Mouse (Mus musculus) lung, embryonic 14.5 days (tissue): ENCODE data around the gene Rce1. TPM values are rescaled to one million over a fixed set of nuclear protein-coding genes. Genes with fewer than 3 reads are reported as not detected.

ENCODE experiments used
- ATAC-seq: fragments of 200-750 bp; cut with Nextera tagmentation; 2 replicates; pipeline ENCODE4 v1.8.0; 2017; ENCODE audit warnings: mild to moderate bottlenecking, moderate TSS enrichment, moderate library complexity; ENCODE audit not compliant: insufficient read depth
- DNase-seq: peaks from one replicate; pipeline ENCODE4 v3.0.0-alpha.2; 2015
- H3K27ac ChIP-seq: fragments of 300-500 bp; sonication (generic); 2 replicates; pipeline ENCODE4 v1.5.1; 2014; ENCODE audit warnings: low read depth, mild to moderate bottlenecking, moderate library complexity
- H3K27me3 ChIP-seq: fragments of 300-500 bp; sonication (generic); 2 replicates; pipeline ENCODE4 v1.6.1; 2014; ENCODE audit warnings: low read length, control low read depth; ENCODE audit not compliant: insufficient read depth
- H3K36me3 ChIP-seq: fragments of 300-500 bp; sonication (generic); 2 replicates; pipeline ENCODE4 v1.6.1; 2014; ENCODE audit warnings: control low read depth; ENCODE audit not compliant: insufficient read depth
- H3K4me1 ChIP-seq: fragments of 300-500 bp; sonication (generic); 2 replicates; pipeline ENCODE4 v1.6.1; 2014; ENCODE audit warnings: antibody characterized with exemption, control low read depth; ENCODE audit not compliant: insufficient read depth
- H3K4me2 ChIP-seq: fragments of 300-500 bp; sonication (generic); 2 replicates; pipeline ENCODE4 v1.6.1; 2014; ENCODE audit warnings: mild to moderate bottlenecking
- H3K4me3 ChIP-seq: fragments of 300-500 bp; sonication (generic); 2 replicates; pipeline ENCODE4 v1.5.1; 2014; ENCODE audit warnings: low read depth, low read length
- H3K9ac ChIP-seq: fragments of 300-500 bp; sonication (generic); 2 replicates; pipeline ENCODE4 v1.6.1; 2014
- H3K9me3 ChIP-seq: fragments of 300-500 bp; sonication (generic); 2 replicates; pipeline ENCODE4 v1.6.1; 2016; ENCODE audit warnings: low read depth, low read length, control low read depth
- CTCF ChIP-seq: IDR thresholded peaks from 2 replicates; pipeline ENCODE4 v1.5.1; 2016; ENCODE audit warnings: antibody characterized with exemption, low read depth
- WGBS: fragments of 180-500 bp; shearing (Covaris S2); extraction: QIAGEN DNeasy Blood & Tissue Kit; methylation state at CpG from one replicate; pipeline ENCODE4 v1.1.7; 2014; 5-methylcytosine and 5-hydroxymethylcytosine counted together
- polyA plus RNA-seq: library from polyadenylated mRNA; unstranded; fragments of >200 nt; fragmentation: Nextera tagmentation; extraction: Ambion mirVana; gene quantifications from 2 replicates; pipeline ENCODE4 v1.2.1, GENCODE M21; 2014

Rce1 gene
- 72.6 and 74.7 TPM in 2 replicates for polyA plus RNA-seq

DNA sequence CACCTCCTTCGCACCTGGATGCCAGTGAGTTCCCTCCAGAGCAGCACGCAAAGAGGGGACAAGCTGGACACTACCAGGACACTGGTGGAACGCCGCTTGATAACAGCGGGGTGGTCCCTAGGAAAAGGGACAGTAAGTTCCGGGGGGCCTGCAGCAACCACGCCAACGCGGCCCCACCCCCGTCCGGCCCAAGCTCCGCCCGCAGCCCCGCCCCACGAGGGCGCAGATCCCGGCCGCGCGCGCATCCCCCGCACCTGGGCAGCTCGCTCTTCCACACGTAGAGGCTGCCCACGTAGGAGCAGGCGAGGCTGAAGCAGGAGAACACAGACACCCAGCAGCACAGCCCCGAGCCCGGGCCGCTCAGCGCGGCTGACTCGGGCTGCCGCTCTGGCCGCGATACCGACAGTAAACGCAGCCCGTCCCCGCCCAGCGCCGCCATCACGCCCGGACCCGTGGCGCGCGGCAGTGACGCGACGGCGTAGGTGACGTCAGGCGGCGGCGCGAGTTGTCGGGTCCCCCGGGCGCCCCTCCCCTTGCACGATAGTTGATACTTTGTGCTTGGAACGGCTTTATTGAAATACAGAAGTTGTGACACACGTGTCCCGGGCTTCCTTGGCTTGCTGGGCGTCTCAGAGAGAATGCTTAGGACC is at the start of gene Rce1:
Rce1 (minus strand) TSS at position 463 of the 650 bp plus-strand sequence.
- Histone ChIP-seq H3K27me3 (no peaks in the 10 kb centered on the region), H3K36me3 (peaks cover 33% of the 10 kb centered on the region; the same call in 1 of the 2 replicates), H3K4me1 (peaks cover 10% of the 10 kb centered on the region; the same call in 1 of the 2 replicates), H3K9me3 (no peaks in the 10 kb centered on the region), H3K4me2 (peak within 1 kb of the TSS; percentile 68), H3K9ac (peak within 1 kb of the TSS; percentile 96), H3K4me3 (peak within 1 kb of the TSS; percentile 82), H3K27ac (peak within 1 kb of the TSS; percentile 89)
- DNase-seq (peak; percentile 97), ATAC-seq (peak; percentile 89)
- WGBS: under 1% methylated on average over 64 of the region's 64 CpGs
- TF ChIP-seq CTCF: no peak

DNA sequence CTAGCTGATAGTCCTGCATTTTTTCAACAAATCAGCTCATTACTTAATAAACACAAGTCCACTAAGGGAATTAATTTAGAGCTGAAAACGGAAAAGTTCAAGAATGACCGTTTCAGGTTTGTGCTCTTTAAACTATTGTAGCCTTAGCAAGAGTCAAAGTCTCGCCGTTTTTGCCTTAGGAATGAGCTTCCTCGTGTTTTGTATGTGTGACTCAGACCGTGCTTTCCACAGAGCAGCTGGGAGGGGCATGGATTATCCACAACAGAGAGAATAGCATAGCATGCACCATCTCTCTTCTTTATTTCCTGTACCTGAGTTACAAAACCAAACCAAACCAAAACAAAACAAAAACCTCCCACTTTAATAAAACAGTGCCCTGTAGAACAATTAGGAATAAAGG is 47.0 kb upstream of the Rce1 start:
- ATAC-seq: no peak
- H3K4me1 ChIP-seq: no peaks in the 10 kb centered on the region
- no peak for DNase-seq
- no peak overlapping the region for H3K9ac ChIP-seq
- no peak for TF ChIP-seq CTCF
- H3K27ac ChIP-seq: no peak overlapping the region
- WGBS: 48% methylated on average over 6 of the region's 6 CpGs
- no peak overlapping the region for H3K4me2 ChIP-seq
- H3K36me3 ChIP-seq: no peaks in the 10 kb centered on the region
- no peaks in the 10 kb centered on the region for H3K9me3 ChIP-seq
- H3K27me3 ChIP-seq: no peaks in the 10 kb centered on the region
- H3K4me3 ChIP-seq: no peak overlapping the region

DNA sequence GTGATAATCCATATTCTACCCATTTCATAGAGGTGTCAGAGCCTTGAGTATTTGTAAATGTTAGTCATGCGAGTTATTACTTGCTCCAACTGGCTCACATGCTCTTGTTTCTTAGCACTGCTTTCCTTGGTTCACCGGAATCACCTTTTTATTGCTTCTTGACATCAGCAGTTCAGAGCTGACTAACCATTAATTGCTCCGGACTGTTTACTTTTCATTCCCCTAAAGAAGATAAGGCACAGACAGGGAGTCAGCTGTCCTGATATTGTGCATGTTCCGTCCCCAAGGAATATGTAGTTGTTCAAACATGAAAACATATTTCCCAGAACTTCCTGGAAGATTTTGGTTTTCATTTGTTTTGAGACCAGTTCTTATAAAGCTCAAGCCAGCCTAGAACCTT is 45.3 kb upstream of the Rce1 start:
- H3K9ac ChIP-seq: no peak overlapping the region
- no peaks in the 10 kb centered on the region for H3K27me3 ChIP-seq
- no peaks in the 10 kb centered on the region for H3K4me1 ChIP-seq
- H3K4me3 ChIP-seq: no peak overlapping the region
- H3K27ac ChIP-seq: no peak overlapping the region
- no peak for TF ChIP-seq CTCF
- no peaks in the 10 kb centered on the region for H3K36me3 ChIP-seq
- no peak overlapping the region for H3K4me2 ChIP-seq
- ATAC-seq (no peak), DNase-seq (no peak)
- H3K9me3 ChIP-seq: no peaks in the 10 kb centered on the region
- WGBS: 31% methylated on average over 4 of the region's 4 CpGs

DNA sequence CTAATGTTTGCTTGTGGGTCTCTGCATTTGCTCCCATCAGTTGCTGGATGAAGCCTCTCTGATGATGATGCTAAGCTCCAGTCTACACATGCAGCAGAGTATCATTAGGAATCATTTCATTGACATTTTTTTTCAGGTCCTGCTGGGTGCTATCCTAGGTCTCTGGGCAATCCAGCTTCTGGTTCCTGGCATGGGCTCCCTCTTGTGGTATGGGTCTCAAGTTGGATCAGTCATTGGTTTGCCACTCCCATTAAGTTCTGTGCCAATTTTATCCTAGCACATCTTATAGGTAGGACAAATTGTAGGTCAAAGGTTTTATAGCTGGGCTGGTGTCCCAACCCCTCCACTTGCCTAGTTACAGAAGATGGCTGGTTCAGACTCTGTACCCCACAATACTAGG is 41.4 kb upstream of the Rce1 start:
- no peak for ATAC-seq

DNA sequence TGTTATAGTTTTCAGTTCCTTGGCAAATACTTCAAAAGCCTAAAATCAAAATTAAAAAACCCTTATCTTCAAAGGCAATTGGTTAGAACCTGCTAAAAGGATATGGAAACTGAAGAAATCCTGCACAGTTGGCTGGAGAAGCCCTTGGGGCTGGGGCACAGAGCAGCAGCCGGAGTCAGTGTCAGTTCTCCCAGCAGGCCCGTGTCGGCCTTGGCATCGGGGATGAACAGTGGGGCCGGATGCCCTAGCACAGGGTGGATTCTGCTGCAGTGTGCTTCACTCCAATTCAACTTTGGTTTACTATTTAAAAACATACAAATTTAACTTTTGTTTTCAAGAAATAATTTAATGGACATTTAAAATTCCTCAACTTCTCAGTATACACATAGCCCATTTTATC is 32.7 kb upstream of the Rce1 start:
- no peak for ATAC-seq

More for the DNA sequence above, 41.4 kb upstream of the Rce1 start:
- Histone ChIP-seq H3K4me1 (no peaks in the 10 kb centered on the region), H3K36me3 (no peaks in the 10 kb centered on the region), H3K9ac (no peak overlapping the region), H3K4me3 (no peak overlapping the region), H3K4me2 (no peak overlapping the region), H3K27me3 (no peaks in the 10 kb centered on the region), H3K27ac (no peak overlapping the region), H3K9me3 (no peaks in the 10 kb centered on the region)
- peak; percentile 15 for DNase-seq
- TF ChIP-seq CTCF: 0 out of 2 replicates have a peak, but pooled peaks have one; percentile 25

DNA sequence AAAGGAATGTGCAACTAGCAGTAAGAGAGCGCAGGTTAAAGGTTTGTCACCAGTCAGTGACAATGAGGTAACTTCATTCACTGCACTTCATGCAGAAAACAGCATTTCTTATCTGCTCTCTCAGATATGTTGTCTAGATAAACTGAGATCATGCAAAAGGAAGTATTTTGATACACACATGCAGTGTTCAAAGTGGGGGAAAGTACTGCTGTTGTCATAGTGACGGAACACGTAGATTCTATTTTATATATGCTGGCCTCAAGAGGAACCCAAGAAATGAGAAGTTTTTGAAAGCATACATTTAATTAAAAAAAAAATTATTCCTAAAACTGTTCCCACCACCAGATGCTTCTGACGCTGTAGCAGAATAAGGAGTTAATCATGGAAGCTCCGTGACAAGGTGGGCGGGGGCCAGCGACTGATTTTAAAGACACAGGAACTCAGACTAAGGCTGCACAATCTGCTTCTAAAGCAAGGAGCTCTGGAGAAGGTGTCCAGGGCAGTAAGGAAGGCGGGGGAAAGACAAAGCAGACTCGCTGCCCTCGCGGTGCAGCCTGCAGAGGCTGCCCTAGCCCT is 21.6 kb upstream of the Rce1 start:
- WGBS: 64% methylated on average over 11 of the region's 11 CpGs
- no peak overlapping the region for H3K9ac ChIP-seq

More for the DNA sequence above, 32.7 kb upstream of the Rce1 start:
- no peak for TF ChIP-seq CTCF
- Histone ChIP-seq H3K36me3 (no peaks in the 10 kb centered on the region), H3K4me1 (no peaks in the 10 kb centered on the region), H3K27me3 (no peaks in the 10 kb centered on the region), H3K4me2 (no peak overlapping the region), H3K4me3 (no peak overlapping the region), H3K9me3 (no peaks in the 10 kb centered on the region), H3K9ac (no peak overlapping the region), H3K27ac (no peak overlapping the region)
- 87% methylated on average over 5 of the region's 5 CpGs for WGBS
- DNase-seq: no peak

DNA sequence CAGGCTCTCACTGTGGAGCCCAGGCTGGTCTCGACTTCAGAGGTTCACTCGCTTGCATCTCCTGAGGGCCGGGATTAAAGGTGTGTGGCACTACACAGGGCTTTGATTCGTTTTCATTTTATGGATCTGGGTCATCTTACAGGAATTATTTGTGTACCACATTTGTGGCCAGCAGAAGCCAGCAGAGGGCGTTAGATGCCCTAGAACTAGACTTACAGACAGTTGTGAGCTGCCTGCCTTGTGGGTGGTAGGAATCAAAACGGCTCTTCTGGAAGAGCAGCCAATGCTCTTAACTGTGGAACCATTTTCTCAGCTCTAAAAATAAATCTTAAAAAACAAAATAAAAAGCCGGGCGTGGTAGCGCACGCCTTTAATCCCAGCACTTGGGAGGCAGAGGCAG is 18.8 kb upstream of the Rce1 start:
- Histone ChIP-seq H3K4me3 (no peak overlapping the region), H3K36me3 (no peaks in the 10 kb centered on the region), H3K4me2 (no peak overlapping the region), H3K27ac (no peak overlapping the region), H3K9ac (no peak overlapping the region), H3K9me3 (no peaks in the 10 kb centered on the region), H3K4me1 (no peaks in the 10 kb centered on the region), H3K27me3 (no peaks in the 10 kb centered on the region)
- no peak for ATAC-seq
- peak; percentile 35; the same call in 1 of the 2 replicates for TF ChIP-seq CTCF
- DNase-seq: peak; percentile 59
- WGBS: 41% methylated on average over 10 of the region's 10 CpGs

More for the DNA sequence above, 21.6 kb upstream of the Rce1 start:
- DNase-seq: no peak
- H3K4me3 ChIP-seq: no peak overlapping the region
- ATAC-seq: no peak
- no peak overlapping the region for H3K4me2 ChIP-seq
- H3K9me3 ChIP-seq: no peaks in the 10 kb centered on the region
- no peaks in the 10 kb centered on the region for H3K4me1 ChIP-seq
- H3K27ac ChIP-seq: no peak overlapping the region
- TF ChIP-seq CTCF: no peak
- no peaks in the 10 kb centered on the region for H3K27me3 ChIP-seq
- no peaks in the 10 kb centered on the region for H3K36me3 ChIP-seq
